Mouse (Mus musculus) lung, embryonic 15.5 days (tissue): Measurements from ENCODE around the gene Krt222. TPM values are rescaled to one million over a fixed set of nuclear protein-coding genes. Genes with fewer than 3 reads are reported as not detected.

Source experiments
- ATAC-seq: fragments of 200-750 bp; cut with Nextera tagmentation; 2 replicates; pipeline ENCODE4 v1.8.0; 2017; ENCODE audit warnings: moderate number of reproducible peaks, borderline replicate concordance; ENCODE audit not compliant: low FRiP score, low TSS enrichment; ENCODE audit errors: extremely low read depth
- H3K27ac ChIP-seq: fragments of 300-500 bp; sonication (generic); 2 replicates; pipeline ENCODE4 v1.5.1; 2015; ENCODE audit warnings: moderate library complexity, mild to moderate bottlenecking, inconsistent platforms
- H3K27me3 ChIP-seq: fragments of 300-500 bp; sonication (generic); 2 replicates; pipeline ENCODE4 v1.6.1; 2015; ENCODE audit warnings: inconsistent platforms
- H3K36me3 ChIP-seq: fragments of 300-500 bp; sonication (generic); 2 replicates; pipeline ENCODE4 v1.6.1; 2015; ENCODE audit warnings: inconsistent platforms
- H3K4me1 ChIP-seq: fragments of 300-500 bp; sonication (generic); 2 replicates; pipeline ENCODE4 v1.6.1; 2015; ENCODE audit warnings: inconsistent platforms
- H3K4me2 ChIP-seq: fragments of 300-500 bp; sonication (generic); 2 replicates; pipeline ENCODE4 v1.6.1; 2015; ENCODE audit warnings: inconsistent platforms, mild to moderate bottlenecking, moderate library complexity
- H3K4me3 ChIP-seq: fragments of 300-500 bp; sonication (generic); 2 replicates; pipeline ENCODE4 v1.5.1; 2015; ENCODE audit warnings: mild to moderate bottlenecking, inconsistent platforms
- H3K9ac ChIP-seq: fragments of 300-500 bp; sonication (generic); 2 replicates; pipeline ENCODE4 v1.6.1; 2015; ENCODE audit warnings: inconsistent platforms
- H3K9me3 ChIP-seq: fragments of 300-500 bp; sonication (generic); 2 replicates; pipeline ENCODE4 v1.6.1; 2016; ENCODE audit warnings: inconsistent platforms
- whole genome bisulfite sequencing: fragments of 180-500 bp; shearing (Covaris S2); methylation state at CpG from one replicate; pipeline ENCODE4 v1.1.7; 2015; 5-methylcytosine and 5-hydroxymethylcytosine counted together
- polyA plus RNA-seq: library from polyadenylated mRNA; unstranded; fragments of >200 nt; fragmentation: Nextera tagmentation; extraction: Ambion mirVana; gene quantifications from 2 replicates; pipeline ENCODE4 v1.2.1, GENCODE M21; 2015

Krt222 gene
- 0.33 and 0.55 TPM in 2 replicates for polyA plus RNA-seq

- Histone ChIP-seq H3K27ac (no peak within 1 kb of the TSS), H3K36me3 (no peaks in the 10 kb centered on the region), H3K4me1 (peaks cover 6% of the 10 kb centered on the region; the same call in 1 of the 2 replicates), H3K4me2 (peak within 1 kb of the TSS; percentile 43), H3K4me3 (peak within 1 kb of the TSS; percentile 15; the same call in 1 of the 2 replicates), H3K9me3 (no peaks in the 10 kb centered on the region), H3K27me3 (no peaks in the 10 kb centered on the region), H3K9ac (no peak within 1 kb of the TSS)
- 4% methylated on average over 17 of the region's 17 CpGs for WGBS
- no peak for ATAC-seq
Observed at GRCm38 (mm10) chr11:99243820-99244374, at the start of gene Krt222. Gene Krt222 (minus strand): TSS chr11:99244085.

- Histone ChIP-seq H3K4me1 (no peaks in the 10 kb centered on the region), H3K36me3 (no peaks in the 10 kb centered on the region), H3K27ac (no peak overlapping the region), H3K27me3 (peaks cover 5% of the 10 kb centered on the region; the same call in 1 of the 2 replicates), H3K4me2 (no peak overlapping the region), H3K9me3 (no peaks in the 10 kb centered on the region), H3K4me3 (no peak overlapping the region), H3K9ac (no peak overlapping the region)
- 64% methylated on average over 5 of the region's 5 CpGs for WGBS
- no peak for ATAC-seq
Observed at GRCm38 (mm10) chr11:99292846-99293245, 49.0 kb upstream of the Krt222 start.

- no peak within 1 kb of the TSS for H3K4me3 ChIP-seq
- ATAC-seq, result no peak
- H3K4me1 ChIP-seq, result no peaks in the 10 kb centered on the region
- no peaks in the 10 kb centered on the region for H3K27me3 ChIP-seq
- no peak within 1 kb of the TSS for H3K9ac ChIP-seq
- 33% methylated on average over 11 of the region's 11 CpGs for WGBS
- no peak within 1 kb of the TSS for H3K27ac ChIP-seq
- H3K36me3 ChIP-seq, result no peaks in the 10 kb centered on the region
- no peak within 1 kb of the TSS for H3K4me2 ChIP-seq
- no peaks in the 10 kb centered on the region for H3K9me3 ChIP-seq
Observed at GRCm38 (mm10) chr11:99284833-99285312, 41.0 kb upstream of the Krt222 start, which contains the start of gene Krt24. Gene Krt24 (minus strand): TSS chr11:99285262.

- Histone ChIP-seq H3K4me2 (no peak overlapping the region), H3K9ac (no peak overlapping the region), H3K9me3 (no peaks in the 10 kb centered on the region), H3K4me1 (no peaks in the 10 kb centered on the region), H3K4me3 (no peak overlapping the region), H3K27me3 (no peaks in the 10 kb centered on the region), H3K36me3 (no peaks in the 10 kb centered on the region), H3K27ac (no peak overlapping the region)
- WGBS, result 79% methylated on average over 5 of the region's 5 CpGs
- ATAC-seq, result no peak
Observed at GRCm38 (mm10) chr11:99284011-99284410, 40.1 kb upstream of the Krt222 start.

GRCm38 (mm10) chr11:99283334-99283733 is 39.4 kb upstream of the Krt222 start:
- H3K4me3 ChIP-seq, result no peak overlapping the region
- ATAC-seq, result no peak
- H3K4me2 ChIP-seq, result no peak overlapping the region
- H3K36me3 ChIP-seq, result no peaks in the 10 kb centered on the region
- H3K9me3 ChIP-seq, result no peaks in the 10 kb centered on the region
- no peak overlapping the region for H3K9ac ChIP-seq
- H3K27ac ChIP-seq, result no peak overlapping the region
- 38% methylated on average over 4 of the region's 4 CpGs for WGBS
- H3K4me1 ChIP-seq, result no peaks in the 10 kb centered on the region
- no peaks in the 10 kb centered on the region for H3K27me3 ChIP-seq

GRCm38 (mm10) chr11:99281116-99281515 is 37.2 kb upstream of the Krt222 start:
- no peaks in the 10 kb centered on the region for H3K27me3 ChIP-seq
- no peak overlapping the region for H3K4me3 ChIP-seq
- H3K4me1 ChIP-seq, result no peaks in the 10 kb centered on the region
- H3K4me2 ChIP-seq, result no peak overlapping the region
- H3K9ac ChIP-seq, result no peak overlapping the region
- H3K27ac ChIP-seq, result no peak overlapping the region
- H3K36me3 ChIP-seq, result no peaks in the 10 kb centered on the region
- 75% methylated on average over 9 of the region's 9 CpGs for WGBS
- no peaks in the 10 kb centered on the region for H3K9me3 ChIP-seq
- no peak for ATAC-seq

GRCm38 (mm10) chr11:99279986-99280385 is 36.1 kb upstream of the Krt222 start:
- Histone ChIP-seq H3K4me2 (no peak overlapping the region), H3K27ac (no peak overlapping the region), H3K4me3 (no peak overlapping the region), H3K36me3 (no peaks in the 10 kb centered on the region), H3K27me3 (no peaks in the 10 kb centered on the region), H3K9ac (no peak overlapping the region), H3K9me3 (no peaks in the 10 kb centered on the region), H3K4me1 (no peaks in the 10 kb centered on the region)
- ATAC-seq, result no peak
- WGBS, result 47% methylated on average over 5 of the region's 5 CpGs

GRCm38 (mm10) chr11:99276786-99277185 is 32.9 kb upstream of the Krt222 start:
- WGBS, result 27% methylated on average over 7 of the region's 7 CpGs
- no peak overlapping the region for H3K9ac ChIP-seq
- no peaks in the 10 kb centered on the region for H3K27me3 ChIP-seq
- ATAC-seq, result no peak
- no peaks in the 10 kb centered on the region for H3K4me1 ChIP-seq
- H3K36me3 ChIP-seq, result no peaks in the 10 kb centered on the region
- H3K27ac ChIP-seq, result no peak overlapping the region
- no peak overlapping the region for H3K4me3 ChIP-seq
- no peak overlapping the region for H3K4me2 ChIP-seq
- H3K9me3 ChIP-seq, result no peaks in the 10 kb centered on the region

- Histone ChIP-seq H3K27me3 (no peaks in the 10 kb centered on the region), H3K4me1 (no peaks in the 10 kb centered on the region), H3K9ac (no peak overlapping the region), H3K9me3 (no peaks in the 10 kb centered on the region), H3K27ac (no peak overlapping the region), H3K4me2 (no peak overlapping the region), H3K36me3 (no peaks in the 10 kb centered on the region), H3K4me3 (no peak overlapping the region)
- 56% methylated on average over 6 of the region's 6 CpGs for WGBS
- ATAC-seq, result no peak
Observed at GRCm38 (mm10) chr11:99275624-99276023, 31.7 kb upstream of the Krt222 start.

- Histone ChIP-seq H3K36me3 (no peaks in the 10 kb centered on the region), H3K9me3 (no peaks in the 10 kb centered on the region), H3K4me3 (no peak overlapping the region), H3K4me2 (no peak overlapping the region), H3K4me1 (no peaks in the 10 kb centered on the region), H3K27me3 (peaks cover 3% of the 10 kb centered on the region; the same call in 1 of the 2 replicates), H3K9ac (no peak overlapping the region), H3K27ac (no peak overlapping the region)
- no peak for ATAC-seq
- WGBS, result 83% methylated on average over 4 of the region's 4 CpGs
Observed at GRCm38 (mm10) chr11:99272721-99273120, 28.8 kb upstream of the Krt222 start.

- Histone ChIP-seq H3K27me3 (peaks cover 3% of the 10 kb centered on the region; the same call in 1 of the 2 replicates), H3K4me3 (no peak overlapping the region), H3K4me2 (no peak overlapping the region), H3K36me3 (no peaks in the 10 kb centered on the region), H3K4me1 (no peaks in the 10 kb centered on the region), H3K9me3 (no peaks in the 10 kb centered on the region), H3K9ac (no peak overlapping the region), H3K27ac (no peak overlapping the region)
- no peak for ATAC-seq
- 67% methylated on average over 7 of the region's 7 CpGs for WGBS
Observed at GRCm38 (mm10) chr11:99269192-99269591, 25.3 kb upstream of the Krt222 start.

- no peak for ATAC-seq
- H3K27me3 ChIP-seq, result peaks cover 3% of the 10 kb centered on the region; the same call in 1 of the 2 replicates
- 0 out of 2 replicates have a peak overlapping the region, but pooled peaks have one; percentile 3 for H3K27ac ChIP-seq
- H3K4me2 ChIP-seq, result no peak overlapping the region
- H3K4me1 ChIP-seq, result no peaks in the 10 kb centered on the region
- WGBS, result 48% methylated on average over 9 of the region's 9 CpGs
- no peaks in the 10 kb centered on the region for H3K36me3 ChIP-seq
- no peak overlapping the region for H3K4me3 ChIP-seq
- H3K9ac ChIP-seq, result no peak overlapping the region
- no peaks in the 10 kb centered on the region for H3K9me3 ChIP-seq
Observed at GRCm38 (mm10) chr11:99265796-99266195, 21.9 kb upstream of the Krt222 start.
